Mouse (Mus musculus): Measurements from ENCODE around the gene Rere.

Rere gene

GRCm38 (mm10) chr4:150346651-150347386, 65.4 kb downstream of the Rere start:
- no peak for DNase-seq (ENCODE audit: low read depth)

GRCm38 (mm10) chr4:150347387-150347672, 65.9 kb downstream of the Rere start:
- DNase-seq (ENCODE audit: low read depth), result peak; percentile 66

- DNase-seq (ENCODE audit: low read depth), result no peak
These were observed 68.2 kb downstream of the Rere start for GRCm38 (mm10) chr4:150349680-150350101.

GRCm38 (mm10) chr4:150351419-150352075, 70.1 kb downstream of the Rere start:
- peak; percentile 34 for DNase-seq (ENCODE audit: low read depth)

- DNase-seq (ENCODE audit: low read depth), result no peak
These were observed 71.3 kb downstream of the Rere start for GRCm38 (mm10) chr4:150352736-150353135.

- DNase-seq (ENCODE audit: low read depth), result no peak
These were observed 72.0 kb downstream of the Rere start for GRCm38 (mm10) chr4:150353376-150353900.

- DNase-seq (ENCODE audit: low read depth), result no peak
These were observed 74.4 kb downstream of the Rere start for GRCm38 (mm10) chr4:150355801-150356200.

- DNase-seq (ENCODE audit: low read depth), result no peak
These were observed 80.7 kb downstream of the Rere start for GRCm38 (mm10) chr4:150361986-150362691.

- DNase-seq (ENCODE audit: low read depth), result no peak
These were observed 81.4 kb downstream of the Rere start for GRCm38 (mm10) chr4:150362858-150363257.

- DNase-seq (ENCODE audit: low read depth), result no peak
These were observed 83.3 kb downstream of the Rere start for GRCm38 (mm10) chr4:150364786-150365185.

- peak; percentile 48 for DNase-seq (ENCODE audit: low read depth)
These were observed 85.2 kb downstream of the Rere start for GRCm38 (mm10) chr4:150366510-150367208.

- DNase-seq (ENCODE audit: low read depth), result peak; percentile 58
These were observed 90.3 kb downstream of the Rere start for GRCm38 (mm10) chr4:150371580-150372380.

- peak; percentile 24 for DNase-seq (ENCODE audit: low read depth)
These were observed 91.2 kb downstream of the Rere start for GRCm38 (mm10) chr4:150372631-150373041.

GRCm38 (mm10) chr4:150373111-150374109, 92.0 kb downstream of the Rere start:
- DNase-seq (ENCODE audit: low read depth), result peak; percentile 24

- DNase-seq (ENCODE audit: low read depth), result no peak
These were observed 93.4 kb downstream of the Rere start for GRCm38 (mm10) chr4:150374651-150375447.

- no peak for DNase-seq (ENCODE audit: low read depth)
These were observed 94.0 kb downstream of the Rere start for GRCm38 (mm10) chr4:150375448-150375935.

GRCm38 (mm10) chr4:150379313-150379712, 97.9 kb downstream of the Rere start:
- no peak for DNase-seq (ENCODE audit: low read depth)

GRCm38 (mm10) chr4:150379772-150380171, 98.3 kb downstream of the Rere start:
- no peak for DNase-seq (ENCODE audit: low read depth)

GRCm38 (mm10) chr4:150380273-150380672, 98.8 kb downstream of the Rere start:
- DNase-seq (ENCODE audit: low read depth), result no peak
